Mouse (Mus musculus) testis, adult 2 months (tissue): ENCODE measurements around the gene Mettl22. TPM values are rescaled to one million over a fixed set of nuclear protein-coding genes. Genes with fewer than 3 reads are reported as not detected.

Experiments
- H3K27ac ChIP-seq: fragments of 200-500 bp; 2 replicates; pipeline ENCODE4 v1.5.1; 2012; ENCODE audit warnings: low read depth, low read length; ENCODE audit not compliant: control insufficient read depth, insufficient read depth
- H3K27me3 ChIP-seq: fragments of 200-500 bp; 2 replicates; pipeline ENCODE4 v1.6.1; 2012; ENCODE audit warnings: mild to moderate bottlenecking, low read length, moderate library complexity; ENCODE audit not compliant: control insufficient read depth, insufficient read depth
- H3K36me3 ChIP-seq: fragments of 200-500 bp; 2 replicates; pipeline ENCODE4 v1.6.1; 2012; ENCODE audit warnings: mild to moderate bottlenecking, low read length; ENCODE audit not compliant: control insufficient read depth, insufficient read depth
- H3K4me1 ChIP-seq: fragments of 200-500 bp; 2 replicates; pipeline ENCODE4 v1.6.1; 2012; ENCODE audit warnings: low read length; ENCODE audit not compliant: control insufficient read depth, insufficient read depth
- H3K4me3 ChIP-seq: fragments of 200-500 bp; 2 replicates; pipeline ENCODE4 v1.5.1; 2012; ENCODE audit warnings: low read depth, mild to moderate bottlenecking, low read length, moderate library complexity, mixed read lengths; ENCODE audit not compliant: control insufficient read depth
- CTCF ChIP-seq: fragments of 200-500 bp; IDR thresholded peaks from 2 replicates; pipeline ENCODE4 v1.5.1; 2012; ENCODE audit warnings: low read depth, mild to moderate bottlenecking, inconsistent platforms, low read length, moderate library complexity; ENCODE audit not compliant: control insufficient read depth, insufficient read depth, insufficient replicate concordance
- POLR2A ChIP-seq: fragments of 200-500 bp; IDR thresholded peaks from 2 replicates; pipeline ENCODE4 v1.6.1; 2012; ENCODE audit warnings: low read depth, mild to moderate bottlenecking, inconsistent platforms, low read length, moderate library complexity; ENCODE audit not compliant: control insufficient read depth
- polyA plus RNA-seq: library from polyadenylated mRNA; depleted of rRNA; stranded (reverse); fragments of >200 nt; gene quantifications from 2 replicates; pipeline ENCODE4 v1.2.3, GENCODE M21; 2012; rRNA removed

Mettl22 gene
- polyA plus RNA-seq, 1 experiment: 110 TPM

DNA sequence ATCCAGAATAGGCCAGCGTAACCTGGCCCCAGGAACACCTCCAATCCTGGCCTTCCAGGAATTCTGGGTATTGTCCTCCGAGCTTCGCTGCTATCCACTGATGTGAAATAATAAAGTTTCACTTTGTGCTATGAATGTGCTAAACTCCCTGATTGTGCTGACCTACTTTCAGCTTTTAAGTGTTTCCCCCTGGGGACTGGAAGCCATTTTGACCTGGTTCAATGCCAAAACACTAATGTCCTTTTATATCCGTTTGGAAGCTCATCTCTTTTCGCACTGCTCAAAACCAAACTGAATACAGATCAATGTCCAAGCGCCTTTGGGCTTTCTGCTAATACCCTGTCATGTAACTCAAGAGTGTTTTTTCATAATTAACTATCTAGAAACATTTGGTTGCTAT is 64.8 kb downstream of the Mettl22 start:
- no peaks in the 10 kb centered on the region for H3K27me3 ChIP-seq
- H3K4me3 ChIP-seq: no peak overlapping the region
- TF ChIP-seq CTCF (no peak), POLR2A (no peak)
- no peaks in the 10 kb centered on the region for H3K36me3 ChIP-seq
- H3K27ac ChIP-seq: no peak overlapping the region
- H3K4me1 ChIP-seq: no peaks in the 10 kb centered on the region; the same call in 1 of the 2 replicates

GRCm38 (mm10) chr16:8539150-8539865 is 68.7 kb downstream of the Mettl22 start:
- Histone ChIP-seq H3K4me1 (no peaks in the 10 kb centered on the region; the same call in 1 of the 2 replicates), H3K4me3 (no peak overlapping the region), H3K36me3 (no peaks in the 10 kb centered on the region), H3K27me3 (no peaks in the 10 kb centered on the region), H3K27ac (no peak overlapping the region)
- TF ChIP-seq POLR2A (no peak), CTCF (no peak)

Other genes with a start within 250 kb of the Mettl22 start
- 19.4 and 22.5 TPM in 2 replicates for gene Tmem114, start 45.7 kb upstream of the Mettl22 start, polyA plus RNA-seq
- gene Abat, start 42.6 kb downstream of the Mettl22 start, polyA plus RNA-seq: 14.7 and 21.2 TPM in 2 replicates
- 58.5 and 60.2 TPM in 2 replicates for gene Pmm2, start 166.9 kb downstream of the Mettl22 start, polyA plus RNA-seq
- gene Tmem186, start 166.9 kb downstream of the Mettl22 start, polyA plus RNA-seq: 11.0 and 11.1 TPM in 2 replicates
- gene Carhsp1, start 201.4 kb downstream of the Mettl22 start, polyA plus RNA-seq: 80.6 and 91.0 TPM in 2 replicates
- gene Gm5767, start 210.0 kb downstream of the Mettl22 start, polyA plus RNA-seq: 526 and 543 TPM in 2 replicates